Mouse (Mus musculus): ENCODE measurements at regions not wholly inside any gene's neighbourhood (a gene's known extent, or its start where the extent isn't known, plus 50 kb on each side); places are given as distances from the start of the nearest gene placed in this dataset.

DNA sequence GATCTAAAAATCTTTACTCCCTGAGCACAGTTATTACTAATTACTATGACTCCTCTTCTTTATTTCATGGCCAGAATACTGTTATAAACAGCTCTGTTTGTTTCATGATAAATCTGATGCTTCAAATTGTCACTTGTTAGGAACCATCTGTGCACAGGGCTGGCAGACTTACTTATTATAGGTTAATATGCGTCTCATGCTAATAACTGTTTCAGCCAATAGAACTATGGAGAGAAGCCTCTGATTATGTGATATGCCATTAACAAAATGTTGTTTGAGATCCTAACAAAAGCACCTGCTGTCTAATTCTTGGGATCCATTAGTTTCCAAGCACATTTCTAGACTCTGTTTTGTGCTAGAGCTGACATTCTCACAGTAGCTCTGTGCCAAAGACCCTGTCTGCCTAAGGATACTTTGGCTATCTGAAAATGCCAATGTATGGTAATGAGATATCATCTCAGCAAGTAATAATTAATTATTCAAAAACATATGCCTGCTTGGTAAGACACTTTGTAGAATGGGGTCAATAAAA is 318.1 kb downstream of the Grb14 start:
- DNase-seq (ENCODE audit: low spot score): no peak

- no peak for DNase-seq (ENCODE audit: low spot score)
Measured at GRCm38 (mm10) chr2:64695974-64696373, 328.8 kb downstream of the Grb14 start.

DNA sequence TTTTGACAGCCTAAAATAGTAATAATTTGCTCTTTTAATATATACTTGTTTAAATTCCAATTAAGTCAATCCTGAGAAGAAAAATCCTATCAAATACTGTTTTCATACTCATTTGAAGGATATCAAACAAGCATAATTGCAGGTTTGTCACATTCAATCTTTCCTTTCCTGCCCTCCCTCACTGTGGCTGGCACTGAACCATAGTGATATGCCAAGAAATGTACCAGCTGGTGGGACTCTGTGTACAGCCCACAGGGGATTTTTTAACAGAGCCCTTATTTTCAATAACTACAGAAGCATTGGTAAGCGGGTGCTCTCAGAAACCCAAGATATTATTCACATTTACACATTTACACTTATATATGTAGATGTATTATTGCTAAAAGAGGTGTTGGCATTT is 333.3 kb downstream of the Grb14 start:
- DNase-seq (ENCODE audit: low spot score): no peak

DNA sequence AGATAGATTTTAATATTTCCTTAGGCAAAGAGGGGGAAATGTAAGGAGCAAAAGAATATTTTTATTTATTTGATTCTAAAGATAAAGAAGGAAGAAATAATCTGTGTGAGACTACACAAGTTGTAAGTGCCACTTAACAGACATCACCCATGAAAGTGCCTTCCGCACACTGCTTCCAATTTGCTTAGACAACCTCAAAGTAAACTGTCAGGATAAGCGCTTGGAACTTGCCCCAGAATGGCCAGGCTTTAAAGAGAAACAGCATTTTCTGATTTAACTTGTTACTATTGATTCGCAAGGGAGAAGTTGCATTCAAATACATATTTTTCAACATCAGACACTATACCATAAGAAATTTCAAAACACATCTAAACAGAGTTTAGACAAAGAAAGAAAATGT is 333.8 kb downstream of the Grb14 start:
- no peak for DNase-seq (ENCODE audit: low spot score)

- no peak for DNase-seq (ENCODE audit: low spot score)
Measured at GRCm38 (mm10) chr2:64686781-64687180, 338.0 kb downstream of the Grb14 start.

DNA sequence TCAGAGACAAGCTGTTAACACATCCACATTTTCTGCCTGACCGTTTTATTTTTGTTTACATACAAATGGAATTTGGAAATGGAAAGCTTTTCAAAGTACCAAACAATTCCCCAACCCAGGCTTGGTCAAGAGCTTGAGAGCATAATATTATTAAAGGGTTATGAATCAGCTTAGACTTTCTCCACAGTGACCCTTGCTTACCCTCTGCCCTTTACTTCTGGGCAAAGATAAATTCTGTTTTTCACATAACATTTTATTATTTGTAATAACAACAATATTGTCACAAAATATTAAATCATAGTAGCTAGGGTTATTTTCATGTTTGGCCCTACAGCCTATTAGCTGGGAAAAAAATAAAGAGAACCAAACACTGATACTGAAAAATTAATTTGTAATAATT is 375.2 kb downstream of the Grb14 start:
- DNase-seq (ENCODE audit: low spot score): no peak

- DNase-seq (ENCODE audit: low spot score): no peak
Measured at GRCm38 (mm10) chr2:64616931-64617330, 407.9 kb downstream of the Grb14 start.

GRCm38 (mm10) chr2:64606864-64607263 is 417.9 kb downstream of the Grb14 start:
- DNase-seq (ENCODE audit: low spot score): no peak

- DNase-seq (ENCODE audit: low spot score): no peak
Measured at GRCm38 (mm10) chr2:64582258-64582657, 442.5 kb downstream of the Grb14 start.

- DNase-seq (ENCODE audit: low spot score): no peak
Measured at GRCm38 (mm10) chr2:64536032-64536431, 438.2 kb upstream of the Fign start.

- DNase-seq (ENCODE audit: low spot score): no peak
Measured at GRCm38 (mm10) chr2:64535351-64535851, 437.6 kb upstream of the Fign start.

GRCm38 (mm10) chr2:64534869-64535268 is 437.0 kb upstream of the Fign start:
- DNase-seq (ENCODE audit: low spot score): no peak

GRCm38 (mm10) chr2:64534344-64534743 is 436.5 kb upstream of the Fign start:
- no peak for DNase-seq (ENCODE audit: low spot score)

DNA sequence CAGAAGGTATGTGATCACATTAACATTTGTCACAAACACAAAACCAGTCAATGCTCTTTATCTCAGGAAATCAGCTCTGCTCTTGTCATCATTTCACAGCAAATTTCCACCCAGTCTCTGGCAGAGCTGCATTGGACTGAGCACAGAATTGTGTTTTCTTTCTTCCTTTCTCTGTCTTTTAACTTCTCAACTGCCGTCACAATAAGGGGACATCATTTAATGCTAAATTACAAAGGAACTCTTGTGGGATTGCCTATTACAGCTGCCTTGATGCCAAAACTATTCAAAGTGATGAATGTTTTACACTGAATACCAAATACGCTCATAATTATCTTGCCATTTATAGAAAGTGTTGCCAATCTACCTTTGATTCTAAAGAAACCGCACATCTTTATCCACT is 424.9 kb upstream of the Fign start:
- no peak for DNase-seq (ENCODE audit: low spot score)

DNA sequence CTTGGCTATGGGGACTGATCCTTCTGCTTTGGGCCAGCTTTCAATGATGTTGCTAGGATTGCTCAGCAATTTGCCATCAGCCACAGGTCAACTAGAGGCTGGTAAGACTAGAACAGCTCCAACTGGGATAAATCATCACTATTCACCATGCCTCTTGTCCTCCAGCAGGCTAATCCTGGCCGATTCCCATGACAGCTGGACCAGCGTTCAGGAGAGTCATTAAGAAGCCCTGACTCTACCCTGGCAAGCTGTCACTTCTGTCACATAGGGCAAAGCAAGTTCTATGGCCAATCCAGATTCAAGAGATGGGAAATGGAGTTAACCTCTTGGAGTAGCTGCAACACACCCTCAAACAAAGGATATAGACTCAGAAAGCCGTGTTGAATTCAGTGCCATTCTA is 424.4 kb upstream of the Fign start:
- no peak for DNase-seq (ENCODE audit: low spot score)

GRCm38 (mm10) chr2:64495725-64496124 is 397.9 kb upstream of the Fign start:
- DNase-seq (ENCODE audit: low spot score): no peak

GRCm38 (mm10) chr2:64466412-64466970 is 368.7 kb upstream of the Fign start:
- no peak for DNase-seq (ENCODE audit: low spot score)

DNA sequence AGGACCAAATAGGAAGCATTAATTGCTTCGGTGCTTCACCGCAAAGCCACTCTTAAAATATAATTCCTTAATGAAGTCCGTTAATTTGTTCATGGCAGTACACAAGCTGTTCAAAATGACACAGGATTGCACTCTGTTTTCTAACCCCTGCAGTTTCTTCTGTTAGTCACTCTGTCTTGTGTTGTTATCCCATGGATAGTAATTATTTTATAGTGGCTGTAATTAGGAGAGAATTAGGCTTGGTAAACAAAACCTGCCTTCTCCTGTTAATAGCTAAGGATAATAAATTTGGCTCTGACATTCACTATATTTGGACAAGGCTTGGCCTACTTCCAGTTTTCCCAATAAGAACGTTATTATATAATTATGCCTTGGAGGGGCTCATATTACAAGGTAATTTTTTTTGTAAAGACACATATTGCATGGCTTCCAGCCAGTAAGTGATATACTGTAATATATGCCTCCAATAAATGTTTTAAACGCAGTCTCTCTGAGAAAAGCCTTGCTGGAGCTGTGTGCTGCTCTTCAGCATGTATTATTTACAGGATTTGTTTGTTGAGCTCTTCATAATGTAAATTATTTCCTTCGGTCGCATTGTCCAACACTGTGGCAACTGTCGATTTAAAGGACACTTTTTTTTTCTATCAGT is 364.8 kb upstream of the Fign start:
- DNase-seq (ENCODE audit: low spot score): no peak

DNA sequence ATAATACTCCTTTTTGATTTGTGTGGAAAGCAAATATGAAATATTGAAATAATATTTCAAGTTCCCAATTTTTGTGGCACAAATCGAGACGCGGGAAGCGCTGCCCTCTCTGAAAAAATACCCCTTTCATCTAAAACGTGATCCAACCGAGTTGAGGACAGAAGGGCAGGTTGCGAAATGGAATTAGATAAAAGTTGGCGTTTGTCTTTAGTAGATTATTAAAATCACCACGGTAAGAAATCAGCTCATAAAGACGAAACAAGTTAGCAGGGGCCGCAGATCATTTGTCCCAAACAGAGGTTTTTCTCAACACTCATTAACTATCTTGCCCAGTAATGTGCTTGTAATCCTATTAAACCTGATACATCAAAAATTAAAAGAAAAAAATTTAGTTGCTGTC is 364.2 kb upstream of the Fign start:
- no peak for DNase-seq (ENCODE audit: low spot score)

DNA sequence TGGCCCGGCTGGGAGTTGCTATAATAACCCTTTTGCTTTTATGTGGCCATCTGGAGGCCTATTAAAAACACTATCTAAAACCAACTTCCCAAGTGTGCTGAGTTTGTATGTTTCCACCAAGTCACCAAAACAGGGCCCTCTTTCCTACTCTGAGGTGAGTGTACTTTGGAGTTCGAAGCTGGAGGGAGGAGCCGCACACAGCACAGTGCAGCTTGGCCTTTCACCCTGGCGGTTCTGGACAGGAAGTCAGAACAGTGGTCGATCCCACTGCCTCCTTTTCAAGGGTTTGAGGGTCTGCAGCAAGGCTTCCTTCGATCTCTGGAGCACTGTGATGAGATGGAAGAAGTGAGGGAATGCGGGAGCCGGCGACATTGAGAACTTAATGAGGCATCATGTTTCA is 363.8 kb upstream of the Fign start:
- no peak for DNase-seq (ENCODE audit: low spot score)

DNA sequence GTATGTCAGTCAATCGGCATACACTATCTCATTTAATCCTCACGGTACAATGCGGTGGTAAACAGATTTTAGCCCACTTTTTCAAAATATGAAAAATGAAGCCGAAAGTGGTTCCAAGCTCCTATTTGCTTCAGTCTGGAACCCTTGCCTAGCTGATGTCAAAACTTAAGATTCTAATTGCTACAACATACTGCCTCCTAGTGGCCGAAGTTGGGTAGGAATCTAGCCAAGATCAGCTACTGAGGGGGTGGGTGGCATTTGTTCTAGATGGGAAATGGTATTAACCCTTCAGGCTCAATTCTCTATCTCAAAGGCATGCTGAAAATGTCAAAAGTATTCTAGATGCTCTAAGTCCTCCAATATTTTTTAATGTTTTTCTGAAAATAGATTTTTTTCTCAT is 360.3 kb upstream of the Fign start:
- no peak for DNase-seq (ENCODE audit: low spot score)

DNA sequence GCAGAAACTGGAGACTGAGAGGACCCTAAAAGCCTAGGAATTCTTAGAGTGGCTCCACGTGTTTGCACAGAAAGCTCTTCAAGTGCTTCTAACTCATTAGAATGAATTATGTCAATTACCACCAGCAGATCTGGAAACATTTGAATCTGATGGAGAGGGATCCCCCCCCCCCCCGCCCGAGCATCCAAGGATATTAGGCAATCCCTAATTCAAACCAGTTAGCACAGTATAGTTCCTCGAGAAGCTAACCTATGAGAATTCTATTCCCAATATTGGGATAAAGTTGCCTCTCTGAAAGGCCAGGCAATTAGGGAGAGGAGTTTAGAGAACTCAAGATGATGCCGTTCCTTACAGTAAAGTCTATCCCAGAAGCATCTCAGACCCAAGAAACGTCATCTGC is 354.9 kb upstream of the Fign start:
- no peak for DNase-seq (ENCODE audit: low spot score)

DNA sequence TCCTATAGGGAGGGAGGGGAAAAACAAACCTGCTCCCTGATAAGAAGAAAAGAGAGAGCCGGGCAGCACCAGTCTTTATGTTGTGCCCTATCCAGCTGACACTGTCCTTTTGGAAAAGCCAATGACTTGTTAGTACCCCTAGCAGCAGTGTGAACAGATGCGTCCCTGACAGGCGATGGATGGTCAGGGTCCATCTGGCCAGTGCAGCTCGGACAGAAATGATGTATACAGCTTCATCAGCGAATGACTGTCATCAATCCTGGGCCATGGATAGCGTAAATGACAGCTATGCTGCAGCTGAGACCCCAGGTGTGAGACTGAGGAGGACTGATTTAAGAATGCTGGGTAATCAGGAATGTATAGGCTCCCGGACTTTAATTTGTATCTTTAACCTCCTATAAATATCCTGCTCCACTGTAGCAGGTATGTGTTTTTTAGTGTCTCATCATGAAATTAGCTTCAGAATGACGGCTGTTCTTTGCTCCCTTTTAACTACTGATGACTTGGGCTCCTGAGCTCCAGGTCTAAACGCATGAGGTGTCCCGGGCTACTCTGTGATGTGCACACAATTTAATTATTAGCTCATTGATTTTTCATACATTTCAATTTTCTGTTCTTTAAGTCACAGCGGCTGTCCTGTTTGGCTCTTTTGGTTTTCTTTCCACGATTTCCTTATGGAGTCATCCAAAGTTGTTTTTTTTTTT is 353.9 kb upstream of the Fign start:
- no peak for DNase-seq (ENCODE audit: low spot score)

Measured in ovary, postnatal 36 days (tissue).